Mouse (Mus musculus): ENCODE measurements around the gene Sbf2.
"Not testable (repeated sequence)": the region's sequence is repeated elsewhere in the genome, so short reads cannot be mapped to it uniquely, and the experiment has no call there.

The Sbf2 gene

DNA sequence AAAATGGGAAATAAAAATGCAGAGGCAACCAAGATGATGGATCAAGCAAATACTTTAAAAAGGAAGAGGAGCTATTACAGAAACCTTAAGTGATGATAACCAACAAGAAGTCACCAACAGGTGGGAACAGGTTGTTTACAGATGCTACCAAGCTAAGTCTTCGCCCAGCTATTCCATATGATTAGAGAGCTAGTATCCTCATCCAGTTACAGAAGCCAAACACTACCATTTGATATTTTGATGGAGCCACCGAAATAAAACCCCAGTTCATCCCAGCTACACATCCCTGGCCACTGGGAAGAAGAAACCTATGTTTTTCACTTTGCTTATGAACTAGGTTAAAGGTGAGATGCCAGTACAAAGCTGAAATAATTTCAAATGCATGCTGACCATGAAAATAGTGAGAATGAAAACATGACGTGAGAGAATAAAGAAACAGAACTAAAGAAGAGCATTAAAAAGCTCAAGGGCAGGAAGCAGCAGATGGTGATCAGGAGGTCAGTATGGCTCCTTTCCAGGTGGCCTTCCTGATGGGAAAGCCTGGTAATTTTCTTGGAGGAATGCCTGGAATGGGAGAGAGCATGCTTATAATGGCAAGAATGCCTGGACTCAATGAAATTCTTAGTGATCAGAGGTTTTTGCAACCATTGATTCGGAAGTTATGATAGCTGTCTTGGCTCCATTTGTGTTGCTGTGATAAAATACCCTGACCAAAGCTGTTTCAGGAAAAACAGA is 48.7 kb downstream of the Sbf2 start:
- DNase-seq (ENCODE audit: low read depth): no peak

- no peak for DNase-seq (ENCODE audit: low read depth)
These were observed 53.1 kb downstream of the Sbf2 start for GRCm38 (mm10) chr7:110561647-110562046.

- no peak for DNase-seq (ENCODE audit: low read depth)
These were observed 57.7 kb downstream of the Sbf2 start for GRCm38 (mm10) chr7:110557001-110557400.

DNA sequence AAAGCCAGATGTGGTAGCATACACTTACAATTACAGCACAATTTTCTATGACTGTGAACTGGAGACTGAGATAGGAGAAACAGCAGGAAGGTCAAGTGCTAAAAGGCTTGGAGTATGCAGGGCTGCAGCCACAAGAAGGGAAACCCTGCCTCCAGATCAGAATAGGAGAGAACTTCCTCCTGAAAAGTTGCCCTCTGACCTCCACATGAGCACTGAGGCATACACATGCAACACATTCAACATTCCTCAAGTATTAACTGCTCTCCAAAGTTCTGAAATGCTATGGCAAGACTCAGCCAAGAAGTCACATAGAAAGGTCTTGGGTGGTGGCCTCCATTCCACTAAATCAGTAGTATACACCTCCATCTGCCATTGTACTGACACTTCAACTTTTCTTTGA is 58.5 kb downstream of the Sbf2 start:
- no peak for DNase-seq (ENCODE audit: low read depth)

- DNase-seq (ENCODE audit: low read depth): no peak
These were observed 59.5 kb downstream of the Sbf2 start for GRCm38 (mm10) chr7:110555260-110555659.

DNA sequence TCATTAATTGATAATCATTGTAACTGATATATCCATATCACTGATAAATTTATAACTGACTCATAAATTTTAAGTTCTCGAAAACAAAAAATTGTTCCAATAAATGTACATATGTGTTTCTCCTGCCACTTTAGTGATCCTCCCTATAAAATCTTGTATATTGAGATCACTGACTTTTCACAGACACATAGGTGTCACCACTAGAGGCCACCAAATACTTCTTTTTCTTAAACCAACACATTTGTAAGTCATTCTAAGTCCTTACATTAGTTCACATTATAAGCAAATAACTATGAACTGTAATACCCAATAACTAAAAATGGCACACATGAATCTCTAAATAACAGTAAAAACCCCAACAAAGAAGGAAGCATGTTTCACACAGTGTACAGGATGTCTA is 66.5 kb downstream of the Sbf2 start:
- DNase-seq (ENCODE audit: low read depth): no peak

- no peak for DNase-seq (ENCODE audit: low read depth)
These were observed 71.4 kb downstream of the Sbf2 start for GRCm38 (mm10) chr7:110543341-110543740.

- DNase-seq (ENCODE audit: low read depth): no peak
These were observed 75.5 kb downstream of the Sbf2 start for GRCm38 (mm10) chr7:110539266-110539665.

- not testable (repeated sequence) for DNase-seq (ENCODE audit: low read depth)
These were observed 84.4 kb downstream of the Sbf2 start for GRCm38 (mm10) chr7:110530295-110530694.

DNA sequence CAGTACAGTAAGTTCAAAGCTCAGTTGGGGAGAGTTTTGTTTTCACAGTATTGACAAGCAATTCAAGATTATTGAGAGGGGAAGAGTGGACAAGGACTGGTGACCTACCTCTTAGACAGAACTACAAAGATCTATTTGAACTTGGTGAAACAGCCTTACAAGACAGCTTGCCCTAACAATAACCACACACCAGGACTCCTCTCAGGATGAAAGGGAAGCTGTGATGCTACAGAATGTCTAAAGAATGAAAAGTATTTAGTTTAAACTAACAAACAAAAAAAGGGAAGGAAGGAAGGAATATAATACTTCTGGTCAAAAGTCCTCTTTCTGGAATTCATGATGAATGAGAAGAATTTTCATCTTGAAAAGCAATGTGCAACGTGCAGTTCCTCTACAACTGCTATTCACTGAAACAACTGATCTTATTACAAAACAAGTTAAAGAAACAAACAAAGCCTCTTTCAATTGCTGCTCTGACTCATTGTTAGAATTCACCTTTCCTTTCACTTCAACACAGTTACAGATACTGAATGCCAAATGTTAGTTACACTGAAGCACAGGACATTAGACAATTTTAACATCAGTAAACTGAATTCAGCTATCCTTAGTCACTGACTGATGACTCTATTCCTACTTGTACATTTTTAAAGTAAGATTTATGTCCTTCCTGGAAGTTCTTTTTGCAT is 89.5 kb downstream of the Sbf2 start:
- DNase-seq (ENCODE audit: low read depth): no peak

GRCm38 (mm10) chr7:110516241-110517220 is 98.2 kb downstream of the Sbf2 start:
- DNase-seq (ENCODE audit: low read depth): no peak

DNA sequence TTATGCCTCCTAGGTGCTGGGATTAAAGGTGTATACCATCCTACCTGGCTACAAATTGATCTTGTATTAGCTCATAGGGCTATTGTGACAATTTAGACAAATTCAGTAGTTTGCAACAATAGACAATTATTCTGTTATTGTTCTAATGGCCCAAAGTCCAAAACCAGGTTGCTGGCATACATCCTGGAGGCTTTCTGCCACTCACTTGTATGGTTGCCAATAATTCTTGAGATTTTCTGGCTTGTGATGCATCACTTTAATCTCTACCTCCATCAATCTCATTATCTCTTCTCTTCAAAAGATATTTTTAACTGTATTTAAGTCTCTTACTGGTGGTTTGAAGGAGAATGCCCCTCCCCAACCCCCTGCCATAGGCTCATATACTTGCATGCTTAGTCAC is 100.6 kb downstream of the Sbf2 start:
- DNase-seq (ENCODE audit: low read depth): no peak

DNA sequence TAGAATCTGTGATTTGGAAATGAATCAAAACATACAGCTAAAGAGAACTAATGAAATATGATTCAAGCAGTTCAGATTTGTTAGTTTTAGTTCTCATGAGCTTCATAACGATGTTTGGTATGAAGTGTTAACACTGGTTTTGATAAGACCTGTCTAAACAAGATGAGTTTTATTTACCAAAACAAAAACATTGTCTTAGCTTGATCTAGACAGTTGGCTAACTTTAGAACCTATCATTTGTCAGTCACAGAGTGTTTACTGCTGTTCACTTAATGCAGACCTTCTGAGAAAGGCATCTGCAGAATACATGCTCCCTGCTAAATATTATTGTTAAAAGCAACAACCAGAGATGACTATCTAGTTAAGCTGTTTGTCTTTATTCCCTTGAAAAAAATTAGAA is 116.1 kb downstream of the Sbf2 start:
- no peak for DNase-seq (ENCODE audit: low read depth)

DNA sequence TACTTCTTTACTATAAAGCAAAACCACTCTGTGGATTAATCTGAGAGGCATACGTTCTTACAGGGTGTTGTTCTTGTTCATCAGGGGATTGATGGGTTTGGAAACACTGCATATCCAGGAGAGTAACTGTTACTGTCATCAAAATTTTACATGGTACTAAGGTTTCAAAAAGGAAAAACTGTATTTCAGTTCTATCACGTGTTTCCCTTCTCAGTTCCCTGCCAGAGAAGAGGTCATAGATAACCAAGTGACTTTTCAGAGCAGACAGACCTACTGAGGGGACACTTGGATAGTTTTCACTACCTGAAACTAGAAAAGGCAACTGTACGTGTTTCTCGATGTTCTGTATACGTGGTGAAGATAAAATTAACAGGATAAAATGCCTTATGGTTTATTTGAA is 123.7 kb downstream of the Sbf2 start:
- DNase-seq (ENCODE audit: low read depth): no peak

DNA sequence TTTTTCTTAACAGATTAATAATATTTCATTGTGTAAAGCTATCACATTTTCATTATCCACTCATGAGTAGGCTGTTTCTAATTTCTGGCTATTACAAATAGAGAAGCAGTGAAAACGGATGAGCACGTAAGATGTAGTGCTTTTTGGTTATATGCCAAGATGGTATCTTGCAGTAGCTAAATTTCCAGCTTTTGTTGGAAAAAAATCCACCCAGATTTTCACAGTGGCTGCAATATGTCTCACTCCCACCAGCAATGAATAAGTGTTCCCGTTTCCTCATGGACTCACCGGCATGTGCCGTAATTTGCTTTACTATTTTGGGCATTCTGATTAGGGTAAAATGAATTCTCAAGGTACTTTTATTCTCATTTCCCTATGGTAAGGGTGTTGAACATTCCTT is 129.7 kb downstream of the Sbf2 start:
- no peak for DNase-seq (ENCODE audit: low read depth)

DNA sequence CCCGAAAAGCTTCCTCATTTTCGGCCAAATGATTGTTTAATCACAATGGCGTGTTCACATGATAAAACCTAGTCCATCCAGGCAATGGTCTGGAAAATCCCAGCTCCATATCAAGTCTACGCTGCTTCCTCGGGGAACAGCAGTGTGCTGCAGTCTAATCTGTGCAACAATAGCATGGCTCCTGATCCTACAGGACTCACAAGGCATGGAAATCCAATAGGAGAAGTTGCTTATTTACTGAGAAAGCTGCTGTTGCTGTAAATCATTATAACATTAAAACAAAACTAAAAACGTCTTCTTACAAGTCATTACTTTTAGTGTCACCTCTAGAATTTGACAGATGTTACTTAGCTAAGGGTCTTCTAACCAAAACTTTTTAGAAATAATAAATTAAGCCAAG is 143.7 kb downstream of the Sbf2 start:
- DNase-seq (ENCODE audit: low read depth): no peak

DNA sequence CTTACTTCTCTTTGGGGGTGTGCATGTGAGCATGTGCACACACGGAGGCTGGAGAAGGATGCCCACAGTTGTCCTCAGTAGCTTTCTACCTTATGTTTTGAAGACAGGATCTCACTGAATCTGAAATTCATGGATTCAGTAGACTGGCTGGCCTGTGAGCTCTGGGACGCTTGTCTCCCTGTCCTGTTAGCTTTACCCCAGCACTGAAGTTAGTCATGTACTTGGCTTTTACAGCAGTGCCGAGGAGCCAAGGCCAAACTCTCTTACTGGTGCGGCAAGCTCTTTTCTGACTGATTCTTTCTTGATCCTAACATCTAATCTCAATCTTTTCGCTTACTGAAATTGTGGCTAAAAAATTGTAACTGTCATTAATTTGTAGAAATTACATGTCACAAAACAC is 151.3 kb downstream of the Sbf2 start:
- no peak for DNase-seq (ENCODE audit: low read depth)

DNA sequence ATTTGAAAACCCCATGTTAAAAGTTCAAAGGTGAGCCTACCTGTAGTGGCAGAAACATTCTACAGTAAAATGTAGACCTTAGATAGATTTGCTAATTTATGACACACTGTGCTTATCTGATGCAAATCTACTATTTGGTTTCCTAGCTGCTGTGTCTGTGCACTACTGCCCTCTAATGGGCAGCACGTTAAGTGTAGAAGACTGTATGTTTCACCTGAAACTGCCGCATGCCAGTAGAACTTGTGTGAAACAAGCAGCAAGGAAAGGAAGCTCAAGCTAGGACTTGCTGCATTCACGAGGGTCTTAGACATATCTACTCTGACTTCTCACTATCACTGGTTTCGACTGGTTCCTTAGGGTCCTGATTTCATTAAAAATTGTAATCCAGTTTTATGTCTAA is 182.4 kb downstream of the Sbf2 start:
- DNase-seq (ENCODE audit: low read depth): peak; percentile 40

- DNase-seq (ENCODE audit: low read depth): no peak
These were observed 198.4 kb downstream of the Sbf2 start for GRCm38 (mm10) chr7:110416318-110416717.

- no peak for DNase-seq (ENCODE audit: low read depth)
These were observed 200.4 kb downstream of the Sbf2 start for GRCm38 (mm10) chr7:110414276-110414675.

- no peak for DNase-seq (ENCODE audit: low read depth)
These were observed 212.6 kb downstream of the Sbf2 start for GRCm38 (mm10) chr7:110402092-110402491.

- no peak for DNase-seq (ENCODE audit: low read depth)
These were observed 222.1 kb downstream of the Sbf2 start for GRCm38 (mm10) chr7:110392576-110392975.

DNA sequence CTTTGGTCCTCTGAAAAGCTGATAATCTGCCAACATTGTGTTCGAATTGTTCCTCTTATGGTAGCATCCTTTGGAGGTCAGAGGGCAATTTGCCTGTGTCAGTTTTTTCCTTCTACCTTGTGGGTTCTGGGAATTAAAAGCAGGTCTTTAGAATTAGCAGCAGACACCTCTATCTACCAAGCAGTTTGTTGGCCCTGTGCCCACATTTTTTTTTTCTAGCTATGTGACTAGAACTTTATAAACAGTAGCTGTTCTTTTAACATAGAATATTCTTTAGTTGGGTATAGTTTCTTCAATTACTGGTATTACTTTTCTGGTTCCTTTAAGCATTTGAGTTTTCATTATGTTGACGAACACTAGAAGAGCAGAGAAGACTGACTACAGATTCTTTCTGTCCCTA is 223.1 kb downstream of the Sbf2 start:
- DNase-seq (ENCODE audit: low read depth): no peak
